Mouse (Mus musculus) forebrain, embryonic 12.5 days (tissue): ENCODE results near the gene Dpp7. TPM values are rescaled to one million over a fixed set of nuclear protein-coding genes. Genes with fewer than 3 reads are reported as not detected.

ENCODE experiments used
- ATAC-seq: fragments of 200-750 bp; cut with Nextera tagmentation; 2 replicates; pipeline ENCODE4 v1.8.0; 2017; ENCODE audit warnings: moderate TSS enrichment; ENCODE audit not compliant: low FRiP score
- H3K27ac ChIP-seq: fragments of 300-500 bp; sonication (generic); 2 replicates; pipeline ENCODE4 v1.5.1; 2016; ENCODE audit warnings: mild to moderate bottlenecking
- H3K27me3 ChIP-seq: fragments of 300-500 bp; sonication (generic); 2 replicates; pipeline ENCODE4 v1.6.1; 2016; ENCODE audit warnings: mild to moderate bottlenecking
- H3K36me3 ChIP-seq: fragments of 300-500 bp; sonication (generic); replicated peaks from 2 replicates; pipeline ENCODE4 v1.6.1; 2016; ENCODE audit warnings: mild to moderate bottlenecking
- H3K4me1 ChIP-seq: fragments of 300-500 bp; sonication (generic); 2 replicates; pipeline ENCODE4 v1.6.1; 2016
- H3K4me2 ChIP-seq: fragments of 300-500 bp; sonication (generic); 2 replicates; pipeline ENCODE4 v1.6.1; 2016; ENCODE audit warnings: mild to moderate bottlenecking, moderate library complexity
- H3K4me3 ChIP-seq: fragments of 300-500 bp; sonication (generic); replicated peaks from 2 replicates; pipeline ENCODE4 v1.5.1; 2016; ENCODE audit warnings: mild to moderate bottlenecking
- H3K9ac ChIP-seq: fragments of 300-500 bp; sonication (generic); 2 replicates; pipeline ENCODE4 v1.6.1; 2016; ENCODE audit warnings: mild to moderate bottlenecking
- H3K9me3 ChIP-seq: fragments of 300-500 bp; sonication (generic); 2 replicates; pipeline ENCODE4 v1.6.1; 2016
- WGBS: fragments of 180-500 bp; shearing (Covaris S2); methylation state at CpG from one replicate; pipeline ENCODE4 v1.1.7; 2016; 5-methylcytosine and 5-hydroxymethylcytosine counted together
- polyA plus RNA-seq: library from polyadenylated mRNA; unstranded; fragments of >200 nt; fragmentation: Nextera tagmentation; extraction: Ambion mirVana; gene quantifications from 2 replicates; pipeline ENCODE4 v1.2.1, GENCODE M21; 2016

The Dpp7 gene
- polyA plus RNA-seq, 1 experiment from 2014 or later: 18.0 TPM

- Histone ChIP-seq H3K9me3 (no peaks in the 10 kb centered on the region), H3K9ac (no peak overlapping the region), H3K4me3 (no peak overlapping the region), H3K36me3 (no peaks in the 10 kb centered on the region), H3K27ac (no peak overlapping the region), H3K4me2 (no peak overlapping the region), H3K27me3 (peaks cover 20% of the 10 kb centered on the region), H3K4me1 (peaks cover under 1% of the 10 kb centered on the region; the same call in 1 of the 2 replicates)
- 78% methylated on average over 2 of the region's 2 CpGs for WGBS
- ATAC-seq: no peak
Measured at GRCm38 (mm10) chr2:25326036-25326435, 30.1 kb downstream of the Dpp7 start.

- H3K27ac ChIP-seq: no peak overlapping the region
- no peaks in the 10 kb centered on the region for H3K9me3 ChIP-seq
- H3K4me2 ChIP-seq: no peak overlapping the region
- H3K27me3 ChIP-seq: peaks cover 79% of the 10 kb centered on the region
- H3K36me3 ChIP-seq: no peaks in the 10 kb centered on the region
- H3K4me3 ChIP-seq: no peak overlapping the region
- peaks cover 10% of the 10 kb centered on the region for H3K4me1 ChIP-seq
- H3K9ac ChIP-seq: no peak overlapping the region
- WGBS: 39% methylated on average over 2 of the region's 2 CpGs
- ATAC-seq: no peak
Measured at GRCm38 (mm10) chr2:25320084-25320483, 36.1 kb downstream of the Dpp7 start.

- H3K4me2 ChIP-seq: peak within 1 kb of the TSS; percentile 65
- no peaks in the 10 kb centered on the region for H3K9me3 ChIP-seq
- peak within 1 kb of the TSS; percentile 34; the same call in 1 of the 2 replicates for H3K9ac ChIP-seq
- 9% methylated on average over 58 of the region's 58 CpGs for WGBS
- peaks cover 84% of the 10 kb centered on the region for H3K27me3 ChIP-seq
- no peak within 1 kb of the TSS for H3K27ac ChIP-seq
- H3K4me3 ChIP-seq: peak within 1 kb of the TSS; percentile 45
- H3K36me3 ChIP-seq: no peaks in the 10 kb centered on the region
- peaks cover 10% of the 10 kb centered on the region for H3K4me1 ChIP-seq
- peak; percentile 78 for ATAC-seq
Measured at GRCm38 (mm10) chr2:25318971-25319773, 37.0 kb downstream of the Dpp7 start, which contains the start of gene Grin1. TSS of gene Grin1 (minus strand) at chr2:25319187.

- Histone ChIP-seq H3K4me3 (peak overlapping the region; percentile 45), H3K9ac (peak overlapping the region; percentile 34; the same call in 1 of the 2 replicates), H3K27ac (no peak overlapping the region), H3K4me1 (peaks cover 10% of the 10 kb centered on the region), H3K9me3 (no peaks in the 10 kb centered on the region), H3K27me3 (peaks cover 93% of the 10 kb centered on the region), H3K36me3 (no peaks in the 10 kb centered on the region), H3K4me2 (peak overlapping the region; percentile 65)
- peak; percentile 41 for ATAC-seq
- WGBS: 5% methylated on average over 31 of the region's 31 CpGs
Measured at GRCm38 (mm10) chr2:25318119-25318966, 37.8 kb downstream of the Dpp7 start.

- Histone ChIP-seq H3K4me3 (no peak overlapping the region), H3K4me1 (no peaks in the 10 kb centered on the region), H3K9me3 (no peaks in the 10 kb centered on the region), H3K9ac (no peak overlapping the region), H3K36me3 (no peaks in the 10 kb centered on the region), H3K27me3 (peaks cover 100% of the 10 kb centered on the region), H3K4me2 (no peak overlapping the region), H3K27ac (no peak overlapping the region)
- 7% methylated on average over 11 of the region's 11 CpGs for WGBS
- ATAC-seq: no peak
Measured at GRCm38 (mm10) chr2:25311491-25311891, 44.7 kb downstream of the Dpp7 start.

- 3% methylated on average over 22 of the region's 22 CpGs for WGBS
- Histone ChIP-seq H3K27ac (no peak overlapping the region), H3K4me3 (no peak overlapping the region)
Measured at GRCm38 (mm10) chr2:25310969-25311368, 45.2 kb downstream of the Dpp7 start.

GRCm38 (mm10) chr2:25310180-25310579 is 46.0 kb downstream of the Dpp7 start:
- Histone ChIP-seq H3K36me3 (no peaks in the 10 kb centered on the region), H3K4me3 (no peak overlapping the region), H3K9me3 (no peaks in the 10 kb centered on the region), H3K4me2 (no peak overlapping the region), H3K27ac (no peak overlapping the region), H3K4me1 (0 out of 2 replicates have a peak, but pooled peaks cover 4% of the 10 kb centered on the region), H3K9ac (no peak overlapping the region), H3K27me3 (peaks cover 99% of the 10 kb centered on the region)
- 57% methylated on average over 10 of the region's 10 CpGs for WGBS
- no peak for ATAC-seq

More at GRCm38 (mm10) chr2:25310969-25311368, 45.2 kb downstream of the Dpp7 start:
- Histone ChIP-seq H3K9me3 (no peaks in the 10 kb centered on the region), H3K4me2 (no peak overlapping the region), H3K4me1 (no peaks in the 10 kb centered on the region), H3K9ac (no peak overlapping the region), H3K36me3 (no peaks in the 10 kb centered on the region), H3K27me3 (peaks cover 100% of the 10 kb centered on the region)
- no peak for ATAC-seq

GRCm38 (mm10) chr2:25305587-25306359 is 50.4 kb downstream of the Dpp7 start:
- Histone ChIP-seq H3K27me3 (peaks cover 75% of the 10 kb centered on the region), H3K4me1 (0 out of 2 replicates have a peak, but pooled peaks cover 13% of the 10 kb centered on the region), H3K4me2 (peak overlapping the region; percentile 87), H3K4me3 (peak overlapping the region; percentile 49), H3K9me3 (no peaks in the 10 kb centered on the region), H3K9ac (peak overlapping the region; percentile 61; the same call in 1 of the 2 replicates), H3K27ac (no peak overlapping the region), H3K36me3 (no peaks in the 10 kb centered on the region)
- 50% methylated on average over 14 of the region's 14 CpGs for WGBS
- ATAC-seq: no peak

GRCm38 (mm10) chr2:25304657-25305541 is 51.3 kb downstream of the Dpp7 start:
- Histone ChIP-seq H3K4me1 (0 out of 2 replicates have a peak, but pooled peaks cover 13% of the 10 kb centered on the region), H3K27me3 (peaks cover 66% of the 10 kb centered on the region), H3K36me3 (no peaks in the 10 kb centered on the region), H3K9me3 (no peaks in the 10 kb centered on the region), H3K4me2 (peak overlapping the region; percentile 87), H3K27ac (no peak overlapping the region), H3K4me3 (peak overlapping the region; percentile 49), H3K9ac (peak overlapping the region; percentile 61)
- peak; percentile 83 for ATAC-seq
- 2% methylated on average over 41 of the region's 45 CpGs for WGBS

GRCm38 (mm10) chr2:25303931-25304656 is 52.1 kb downstream of the Dpp7 start:
- H3K4me1 ChIP-seq: 0 out of 2 replicates have a peak, but pooled peaks cover 13% of the 10 kb centered on the region
- no peak overlapping the region for H3K27ac ChIP-seq
- no peaks in the 10 kb centered on the region for H3K36me3 ChIP-seq
- ATAC-seq: no peak
- WGBS: 71% methylated on average over 7 of the region's 7 CpGs
- H3K9ac ChIP-seq: 0 out of 2 replicates have a peak overlapping the region, but pooled peaks have one; percentile 61
- H3K27me3 ChIP-seq: peaks cover 58% of the 10 kb centered on the region
- H3K9me3 ChIP-seq: no peaks in the 10 kb centered on the region
- H3K4me3 ChIP-seq: peak overlapping the region; percentile 49; the same call in 1 of the 2 replicates
- H3K4me2 ChIP-seq: peak overlapping the region; percentile 87
